Mouse (Mus musculus) heart, postnatal 14 days (tissue): ENCODE data around the gene Tmem14c. TPM values are rescaled to one million over a fixed set of nuclear protein-coding genes. Genes with fewer than 3 reads are reported as not detected.

Experiments
- DNase-seq, 2 experiments: peaks; one replicate each; pipeline ENCODE4 v3.0.0; 2021 to 2022
- intact Hi-C: fragments of 180-260 bp; cut with DNase I; formaldehyde crosslinking; loops from one replicate; pipeline ENCODE4 v1.15.1; 2025
- total RNA-seq, 2 experiments: library from RNA; stranded (reverse); gene quantifications; 2 replicates each; pipeline ENCODE4 v1.2.3; 2021

Tmem14c gene
- total RNA-seq, 2 experiments from 2014 or later, result 175 to 198 TPM

DNA sequence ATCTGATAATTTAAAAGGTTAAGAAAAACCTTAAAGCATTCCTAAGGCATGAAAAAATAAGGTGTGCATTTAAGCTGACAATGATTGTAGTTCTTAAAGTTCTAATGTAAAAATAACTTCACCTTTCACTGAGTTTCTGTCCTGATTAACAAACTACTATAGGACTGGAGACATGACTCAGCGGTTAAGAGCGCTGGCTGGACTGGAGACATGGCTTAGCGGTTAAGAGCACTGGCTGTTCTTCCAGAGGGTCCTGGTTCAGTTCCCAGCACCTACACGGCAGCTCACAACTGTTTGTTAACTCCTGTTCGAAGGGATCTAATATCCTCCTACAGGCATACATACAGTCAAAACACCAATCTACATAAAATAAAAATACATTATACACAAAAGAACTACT lies 14.1 kb upstream of the Tmem14c start:
- no peak for DNase-seq
- intact Hi-C loops, result loop anchor here (2.0 to 5.0 kb wide), 2 partner anchors 15 to 160 kb away; partner anchors contain the start of gene Tmem14c

- intact Hi-C loops, result no loop called here
- DNase-seq, result no peak
Measured at GRCm38 (mm10) chr13:41006244-41006643, 9.8 kb upstream of the Tmem14c start.

- intact Hi-C loops, result no loop called here
Measured at GRCm38 (mm10) chr13:41008271-41008670, 7.8 kb upstream of the Tmem14c start.

DNA sequence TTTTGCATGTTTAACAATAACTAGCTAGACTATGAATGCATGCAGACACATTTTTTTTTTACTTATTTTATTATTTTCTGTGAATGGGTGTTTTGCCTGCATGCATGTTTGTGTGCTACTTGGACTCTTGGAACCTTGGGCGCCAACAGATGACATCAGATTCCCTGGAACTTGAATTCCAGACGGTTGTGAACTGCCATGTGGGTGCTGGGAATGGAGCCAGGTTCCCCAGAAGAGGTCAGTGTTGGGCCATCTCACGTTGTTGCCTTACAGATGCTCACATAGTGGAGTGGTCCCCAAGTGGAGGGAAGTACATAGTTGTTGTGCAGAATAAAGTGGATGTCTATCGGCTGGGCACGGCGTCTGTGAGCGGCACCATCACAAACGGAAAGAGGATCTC lies 7.1 kb upstream of the Tmem14c start:
- no peak for DNase-seq
- intact Hi-C loops, result no loop called here

More at GRCm38 (mm10) chr13:41008271-41008670, 7.8 kb upstream of the Tmem14c start:
- DNase-seq, result no peak

GRCm38 (mm10) chr13:41016797-41017405 lies 809 bp downstream of the Tmem14c start:
- intact Hi-C loops, result loop anchor here (2.0 kb wide), 1 partner anchor 14 kb away; no protein-coding TSS in a partner anchor
- no peak for DNase-seq

GRCm38 (mm10) chr13:41017832-41018231 lies 1.7 kb downstream of the Tmem14c start:
- intact Hi-C loops, result loop anchor here (2.0 kb wide), 1 partner anchor 15 kb away; no protein-coding TSS in a partner anchor
- DNase-seq, result no peak

DNA sequence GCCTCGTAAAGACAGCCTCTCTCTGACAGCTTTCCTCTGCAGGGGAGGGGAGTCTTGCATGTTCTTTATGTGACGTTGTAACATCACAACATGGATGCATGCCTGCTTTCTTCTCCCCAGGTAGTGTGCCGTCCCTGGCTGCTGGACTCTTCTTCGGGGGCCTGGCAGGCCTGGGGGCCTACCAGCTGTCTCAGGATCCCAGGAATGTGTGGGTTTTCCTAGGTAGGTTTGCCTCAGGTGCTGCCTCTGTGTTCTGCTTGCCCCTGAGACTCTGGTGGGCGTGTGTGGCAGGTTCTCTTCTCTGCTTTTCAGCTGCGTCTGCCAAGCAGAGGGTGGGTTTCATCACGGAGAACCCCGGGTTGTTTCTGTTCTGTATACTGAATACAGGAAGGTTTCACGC lies 2.1 kb downstream of the Tmem14c start:
- intact Hi-C loops, result no loop called here
- DNase-seq, result no peak

DNA sequence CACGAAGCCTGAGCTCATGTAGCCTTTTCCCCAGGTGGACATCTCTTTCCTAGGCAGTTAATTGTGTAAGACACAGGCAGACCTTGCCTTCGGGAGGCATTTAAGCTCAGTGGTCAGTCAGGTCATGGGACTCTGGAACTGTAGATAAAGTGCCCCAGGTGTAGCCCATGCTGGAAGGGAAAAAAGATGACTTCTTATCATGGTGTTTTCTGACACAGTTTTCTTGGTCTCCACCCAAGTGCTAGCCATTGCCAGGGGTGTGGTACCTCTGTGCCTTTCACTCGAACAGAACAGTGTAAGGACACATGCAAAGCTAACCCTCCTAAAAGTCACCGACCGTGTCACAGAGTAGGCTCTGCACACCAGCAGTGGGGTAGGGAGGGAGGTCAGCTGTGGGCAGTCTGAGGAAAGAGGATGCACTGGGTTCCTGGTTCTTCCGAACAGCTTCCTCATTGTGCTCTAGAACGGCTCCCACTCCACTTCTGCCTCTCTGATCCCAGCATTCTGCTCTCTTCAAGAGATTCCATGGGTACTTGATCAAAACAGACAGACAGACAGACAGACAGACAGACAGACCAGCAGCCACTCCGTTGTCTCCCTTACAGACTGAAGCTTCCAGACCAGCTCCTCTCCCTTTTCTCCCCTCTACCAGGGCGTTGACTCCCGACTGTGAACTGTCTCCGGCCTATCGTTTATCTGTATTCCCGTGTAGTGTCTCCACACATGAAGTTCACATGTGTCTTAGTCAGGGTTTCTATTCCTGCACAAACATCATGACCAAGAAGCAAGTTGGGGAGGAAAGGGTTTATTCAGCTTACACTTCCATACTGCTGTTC lies 2.9 kb downstream of the Tmem14c start:
- no peak for DNase-seq
- intact Hi-C loops, result no loop called here

- DNase-seq, result no peak
- intact Hi-C loops, result no loop called here
Measured at GRCm38 (mm10) chr13:41020494-41020893, 4.4 kb downstream of the Tmem14c start.

GRCm38 (mm10) chr13:41021607-41022006 lies 5.5 kb downstream of the Tmem14c start:
- intact Hi-C loops, result no loop called here
- no peak for DNase-seq

DNA sequence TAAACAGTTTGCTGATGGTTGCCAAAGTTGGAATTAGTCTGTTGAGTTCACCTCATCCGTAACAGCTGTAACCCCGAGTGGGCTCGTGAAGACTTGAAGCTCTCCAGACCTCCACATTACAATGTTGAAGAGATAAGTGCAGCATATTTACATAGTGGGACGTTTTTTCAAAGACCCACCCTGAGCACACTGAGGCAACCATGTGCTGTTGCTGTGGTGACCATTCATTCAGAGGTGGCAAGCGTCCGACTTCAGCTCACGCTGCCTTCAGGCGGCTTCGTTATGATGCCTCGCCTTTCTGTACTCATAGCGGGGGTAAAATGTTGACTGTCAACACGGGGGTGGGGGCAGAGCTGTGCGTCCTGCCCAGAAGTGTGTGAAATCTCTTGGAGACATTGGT lies 6.0 kb downstream of the Tmem14c start:
- no peak for DNase-seq
- intact Hi-C loops, result no loop called here

- no peak for DNase-seq
- intact Hi-C loops, result no loop called here
Measured at GRCm38 (mm10) chr13:41030098-41030497, 14.0 kb downstream of the Tmem14c start.

- intact Hi-C loops, result no loop called here
- no peak for DNase-seq
Measured at GRCm38 (mm10) chr13:41042511-41042910, 26.4 kb downstream of the Tmem14c start.

GRCm38 (mm10) chr13:41045901-41046300 lies 29.8 kb downstream of the Tmem14c start:
- no peak for DNase-seq
- intact Hi-C loops, result loop anchor here (5.0 kb wide), 1 partner anchor 264 kb away; no protein-coding TSS in a partner anchor

GRCm38 (mm10) chr13:41047280-41047679 lies 31.2 kb downstream of the Tmem14c start:
- DNase-seq, result no peak
- intact Hi-C loops, result loop anchor here (5.0 kb wide), 1 partner anchor 265 kb away; no protein-coding TSS in a partner anchor

DNA sequence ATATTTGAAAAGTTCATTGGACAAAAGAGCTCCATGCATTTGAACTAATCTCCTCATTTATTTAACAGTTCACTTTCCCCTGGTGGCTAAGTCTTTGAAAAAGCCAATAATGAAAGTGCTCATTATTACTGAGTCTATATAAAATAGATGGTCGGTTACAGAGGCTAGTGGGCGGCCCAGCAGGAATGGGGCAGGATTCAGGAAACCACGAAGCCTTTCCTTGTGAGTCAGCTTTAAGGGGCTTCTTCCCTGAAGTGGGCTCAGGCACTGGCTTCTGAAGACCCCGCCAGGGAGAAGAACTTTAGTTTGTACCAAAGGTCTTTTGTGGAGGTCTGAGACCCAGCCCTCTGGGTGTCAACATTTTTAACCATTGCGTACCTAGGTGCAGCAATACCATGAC lies 35.9 kb downstream of the Tmem14c start:
- no peak for DNase-seq
- intact Hi-C loops, result no loop called here

- intact Hi-C loops, result no loop called here
- no peak for DNase-seq
Measured at GRCm38 (mm10) chr13:41067618-41068017, 51.5 kb downstream of the Tmem14c start.

DNA sequence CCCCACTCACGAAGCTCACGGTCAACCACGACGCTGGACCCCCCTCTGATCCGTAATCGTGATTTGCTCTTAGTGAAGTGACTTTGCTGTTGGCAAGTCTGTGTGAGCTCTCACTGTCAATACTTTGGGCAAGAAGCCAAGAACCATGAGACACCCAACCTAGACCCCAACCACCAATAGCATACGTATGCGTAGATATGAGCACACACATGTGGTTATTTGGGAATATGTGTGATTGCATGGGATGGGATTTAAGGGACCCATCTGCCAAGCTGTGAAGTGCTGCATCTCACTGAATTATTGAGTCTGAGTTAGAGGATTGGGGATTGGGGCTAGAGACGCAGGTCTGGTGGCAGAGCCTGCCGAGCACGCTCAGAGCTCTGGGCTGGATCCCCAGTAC lies 55.5 kb downstream of the Tmem14c start:
- intact Hi-C loops, result no loop called here
- no peak for DNase-seq
